Mouse (Mus musculus) stomach, embryonic 14.5 days (tissue): ENCODE data around the gene Sema4b. TPM values are rescaled to one million over a fixed set of nuclear protein-coding genes. Genes with fewer than 3 reads are reported as not detected.

Experiments used
- ATAC-seq: fragments of 200-750 bp; cut with Nextera tagmentation; 2 replicates; pipeline ENCODE4 v1.8.0; 2017; ENCODE audit warnings: low read depth, moderate TSS enrichment; ENCODE audit not compliant: insufficient number of reproducible peaks, insufficient read depth, low FRiP score
- H3K27ac ChIP-seq: fragments of 300-500 bp; sonication (generic); 2 replicates; pipeline ENCODE4 v1.5.1; 2014; ENCODE audit warnings: mild to moderate bottlenecking, low read length, moderate library complexity, mixed read lengths
- H3K27me3 ChIP-seq: fragments of 300-500 bp; sonication (generic); 2 replicates; pipeline ENCODE4 v1.6.1; 2014; ENCODE audit warnings: low read length, control low read depth, mixed read lengths; ENCODE audit not compliant: control insufficient read depth, insufficient read depth
- H3K36me3 ChIP-seq: fragments of 300-500 bp; sonication (generic); 2 replicates; pipeline ENCODE4 v1.6.1; 2014; ENCODE audit warnings: mild to moderate bottlenecking, control low read depth, low read length, moderate library complexity, mixed read lengths; ENCODE audit not compliant: control insufficient read depth, insufficient read depth
- H3K4me1 ChIP-seq: fragments of 300-500 bp; sonication (generic); 2 replicates; pipeline ENCODE4 v1.6.1; 2014; ENCODE audit warnings: low read length, control low read depth, mixed read lengths; ENCODE audit not compliant: control insufficient read depth, insufficient read depth
- H3K4me2 ChIP-seq: fragments of 300-500 bp; sonication (generic); replicated peaks from 2 replicates; pipeline ENCODE4 v1.6.1; 2014; ENCODE audit warnings: low read depth, low read length, control low read depth
- H3K4me3 ChIP-seq: fragments of 300-500 bp; sonication (generic); 2 replicates; pipeline ENCODE4 v1.5.1; 2014; ENCODE audit warnings: low read depth, low read length, control low read depth
- H3K9ac ChIP-seq: fragments of 300-500 bp; sonication (generic); replicated peaks from 2 replicates; pipeline ENCODE4 v1.6.1; 2014; ENCODE audit warnings: low read depth, mild to moderate bottlenecking, control low read depth, low read length, moderate library complexity, mixed read lengths
- H3K9me3 ChIP-seq: fragments of 300-500 bp; sonication (generic); 2 replicates; pipeline ENCODE4 v1.6.1; 2016; ENCODE audit warnings: low read depth, low read length, control low read depth; ENCODE audit not compliant: control insufficient read depth
- WGBS: fragments of 180-500 bp; shearing (Covaris S2); extraction: QIAGEN DNeasy Blood & Tissue Kit; methylation state at CpG from one replicate; pipeline ENCODE4 v1.1.7; 2014; 5-methylcytosine and 5-hydroxymethylcytosine counted together
- polyA plus RNA-seq: library from polyadenylated mRNA; unstranded; fragments of >200 nt; fragmentation: Nextera tagmentation; extraction: Ambion mirVana; gene quantifications from 2 replicates; pipeline ENCODE4 v1.2.1, GENCODE M21; 2014

Gene Sema4b
- polyA plus RNA-seq, 1 experiment from 2014 or later = 23.4 TPM

DNA sequence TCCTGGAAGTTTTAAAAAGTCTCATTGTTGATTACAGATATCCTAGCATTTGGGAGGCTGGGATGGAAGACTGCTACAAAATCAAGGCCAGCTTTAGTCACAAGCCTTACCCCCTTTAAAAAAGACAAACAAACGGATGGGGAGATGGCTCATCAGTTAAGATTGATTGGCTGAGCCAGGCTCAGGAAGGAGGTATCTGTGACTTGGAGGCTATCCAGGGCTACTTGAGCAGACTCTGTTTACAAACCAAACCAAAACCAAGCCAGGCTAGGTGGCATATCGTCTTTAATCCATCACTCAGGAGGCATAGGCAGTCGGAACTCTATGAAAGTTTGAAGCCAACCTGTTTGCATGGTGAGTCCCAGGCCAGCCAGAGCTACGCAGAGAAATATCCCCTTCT lies 55.0 kb downstream of the Sema4b start:
- peaks cover 12% of the 10 kb centered on the region for H3K36me3 ChIP-seq
- H3K27ac ChIP-seq = no peak overlapping the region
- no peak overlapping the region for H3K9ac ChIP-seq
- no peak for ATAC-seq
- H3K4me1 ChIP-seq = no peaks in the 10 kb centered on the region
- H3K4me2 ChIP-seq = no peak overlapping the region
- no peak overlapping the region for H3K4me3 ChIP-seq
- H3K9me3 ChIP-seq = no peaks in the 10 kb centered on the region
- no peaks in the 10 kb centered on the region for H3K27me3 ChIP-seq
- WGBS = 62% methylated on average over 4 of the region's 4 CpGs

GRCm38 (mm10) chr7:80244851-80245250 lies 58.2 kb downstream of the Sema4b start:
- WGBS = 91% methylated on average over 4 of the region's 4 CpGs

DNA sequence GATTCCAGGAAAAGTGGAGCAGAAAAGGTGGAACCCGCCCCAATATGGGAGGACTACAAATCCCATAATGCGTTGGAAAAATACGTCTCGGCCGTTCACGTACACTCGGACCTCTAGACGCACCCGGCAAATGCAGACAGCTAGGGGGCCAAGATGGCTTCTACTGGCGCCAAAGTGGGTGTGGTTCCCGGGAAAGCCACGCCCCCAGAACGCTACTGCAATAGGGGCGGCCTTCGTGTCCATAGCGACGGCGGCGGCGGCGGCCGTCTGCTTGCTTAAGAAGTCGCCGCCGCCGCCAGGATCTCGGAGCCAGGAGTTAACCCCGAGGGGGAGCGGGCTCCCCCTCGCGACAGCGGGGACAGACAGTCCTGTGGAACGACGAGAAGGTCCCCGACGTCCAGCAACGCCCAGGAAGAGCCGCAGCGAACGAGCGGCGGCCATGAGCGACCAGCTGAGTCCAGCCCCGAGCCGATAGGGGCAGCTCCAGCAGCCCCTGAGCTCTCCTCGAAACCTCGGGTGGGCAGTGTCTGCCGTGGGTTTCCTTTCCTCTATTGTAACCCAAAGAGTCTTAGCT lies 59.6 kb downstream of the Sema4b start, which contains the start of gene Ttll13:
TSS of gene Ttll13 (plus strand) at position 229 of the 574 bp plus-strand sequence.
- Histone ChIP-seq H3K9ac (peak within 1 kb of the TSS; percentile 26; the same call in 1 of the 2 replicates), H3K4me2 (peak within 1 kb of the TSS; percentile 44), H3K4me1 (no peaks in the 10 kb centered on the region), H3K36me3 (no peaks in the 10 kb centered on the region), H3K27ac (peak within 1 kb of the TSS; percentile 12), H3K4me3 (peak within 1 kb of the TSS; percentile 38), H3K27me3 (no peaks in the 10 kb centered on the region), H3K9me3 (no peaks in the 10 kb centered on the region)
- peak; percentile 96 for ATAC-seq
- WGBS = 0% methylated on average over 48 of the region's 48 CpGs

More at GRCm38 (mm10) chr7:80244851-80245250, 58.2 kb downstream of the Sema4b start:
- ATAC-seq = no peak
- H3K27ac ChIP-seq = no peak overlapping the region
- no peaks in the 10 kb centered on the region for H3K4me1 ChIP-seq
- H3K4me2 ChIP-seq = no peak overlapping the region
- H3K4me3 ChIP-seq = no peak overlapping the region
- no peak overlapping the region for H3K9ac ChIP-seq
- H3K9me3 ChIP-seq = no peaks in the 10 kb centered on the region
- no peaks in the 10 kb centered on the region; the same call in 1 of the 2 replicates for H3K36me3 ChIP-seq
- H3K27me3 ChIP-seq = no peaks in the 10 kb centered on the region

DNA sequence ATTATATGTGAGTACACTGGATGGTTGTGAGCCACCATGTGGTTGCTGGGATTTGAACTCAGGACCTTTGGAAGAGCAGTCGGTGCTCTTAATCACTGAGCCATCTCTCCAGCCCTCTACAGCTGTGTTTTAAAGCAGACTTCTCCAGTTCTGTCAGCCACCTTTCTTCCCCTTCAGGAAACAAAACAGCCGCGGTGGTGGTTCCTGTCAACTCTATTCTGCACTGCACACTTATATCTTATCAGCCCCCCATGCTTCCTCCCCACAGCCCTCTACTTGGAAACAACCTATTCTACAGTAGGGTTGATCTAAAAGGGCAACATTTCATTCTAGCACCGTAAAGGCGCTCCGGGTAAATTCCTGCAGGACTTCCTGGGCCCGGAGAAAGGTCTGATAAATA lies 60.2 kb downstream of the Sema4b start:
- Histone ChIP-seq H3K27me3 (no peaks in the 10 kb centered on the region), H3K4me3 (peak overlapping the region; percentile 38), H3K9me3 (no peaks in the 10 kb centered on the region), H3K4me1 (no peaks in the 10 kb centered on the region), H3K27ac (no peak overlapping the region; the same call in 1 of the 2 replicates), H3K4me2 (peak overlapping the region; percentile 44), H3K36me3 (no peaks in the 10 kb centered on the region), H3K9ac (no peak overlapping the region)
- no peak for ATAC-seq
- WGBS = 39% methylated on average over 7 of the region's 7 CpGs

DNA sequence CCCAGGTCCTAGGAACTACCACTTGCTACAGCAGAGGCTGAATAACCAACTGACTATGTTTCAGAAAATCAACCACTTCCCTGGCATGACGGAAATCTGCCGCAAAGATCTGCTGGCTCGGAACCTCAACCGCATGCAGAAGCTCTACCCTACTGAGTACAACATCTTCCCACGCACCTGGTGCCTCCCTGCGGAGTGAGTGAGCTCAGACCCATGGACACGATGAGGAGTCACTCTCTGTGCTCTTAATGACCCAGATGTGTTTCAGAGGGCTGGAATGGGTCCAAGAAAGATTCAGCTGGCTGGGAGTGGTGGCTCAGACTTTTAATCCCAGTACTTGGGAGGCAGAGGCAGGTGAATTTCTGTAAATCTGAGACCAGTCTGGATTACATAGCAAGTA lies 65.8 kb downstream of the Sema4b start:
- no peak overlapping the region for H3K9ac ChIP-seq
- no peaks in the 10 kb centered on the region for H3K27me3 ChIP-seq
- H3K9me3 ChIP-seq = no peaks in the 10 kb centered on the region
- H3K4me1 ChIP-seq = no peaks in the 10 kb centered on the region
- H3K4me2 ChIP-seq = no peak overlapping the region
- WGBS = 78% methylated on average over 7 of the region's 7 CpGs
- H3K36me3 ChIP-seq = no peaks in the 10 kb centered on the region
- H3K4me3 ChIP-seq = no peak overlapping the region
- ATAC-seq = no peak
- no peak overlapping the region for H3K27ac ChIP-seq

DNA sequence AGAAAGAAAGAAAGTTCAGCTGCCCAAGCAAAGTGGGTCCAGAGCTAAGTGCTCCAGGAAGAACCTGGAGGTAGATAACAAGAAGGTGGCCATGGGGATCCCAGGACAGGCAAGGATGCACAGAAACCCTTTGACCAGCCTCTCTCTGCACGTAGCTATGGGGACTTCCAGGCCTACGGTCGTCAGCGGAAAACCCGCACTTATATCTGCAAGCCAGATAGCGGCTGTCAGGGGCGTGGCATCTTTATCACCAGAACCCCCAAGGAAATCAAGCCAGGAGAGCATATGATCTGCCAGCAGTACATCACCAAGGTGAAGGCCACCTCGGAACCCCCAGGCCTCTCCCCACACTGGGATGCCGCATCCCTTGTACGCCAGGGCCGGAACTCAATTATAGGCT lies 66.2 kb downstream of the Sema4b start:
- ATAC-seq = no peak
- H3K4me1 ChIP-seq = no peaks in the 10 kb centered on the region
- H3K4me3 ChIP-seq = no peak overlapping the region
- H3K4me2 ChIP-seq = no peak overlapping the region
- H3K27me3 ChIP-seq = no peaks in the 10 kb centered on the region
- no peak overlapping the region for H3K9ac ChIP-seq
- 83% methylated on average over 11 of the region's 11 CpGs for WGBS
- no peaks in the 10 kb centered on the region for H3K36me3 ChIP-seq
- H3K27ac ChIP-seq = no peak overlapping the region
- H3K9me3 ChIP-seq = no peaks in the 10 kb centered on the region

- no peak overlapping the region for H3K4me3 ChIP-seq
- no peak for ATAC-seq
- no peak overlapping the region for H3K4me2 ChIP-seq
- WGBS = 81% methylated on average over 2 of the region's 2 CpGs
- H3K9ac ChIP-seq = no peak overlapping the region
- H3K36me3 ChIP-seq = no peaks in the 10 kb centered on the region
- H3K9me3 ChIP-seq = no peaks in the 10 kb centered on the region
- H3K27ac ChIP-seq = no peak overlapping the region
- no peaks in the 10 kb centered on the region for H3K27me3 ChIP-seq
- no peaks in the 10 kb centered on the region for H3K4me1 ChIP-seq
These were observed 69.3 kb downstream of the Sema4b start for GRCm38 (mm10) chr7:80255981-80256380.

- no peaks in the 10 kb centered on the region for H3K9me3 ChIP-seq
- H3K9ac ChIP-seq = no peak overlapping the region
- no peak overlapping the region for H3K4me3 ChIP-seq
- no peak overlapping the region for H3K27ac ChIP-seq
- H3K4me2 ChIP-seq = no peak overlapping the region
- H3K4me1 ChIP-seq = peaks cover 5% of the 10 kb centered on the region; the same call in 1 of the 2 replicates
- no peaks in the 10 kb centered on the region for H3K36me3 ChIP-seq
- ATAC-seq = no peak
- H3K27me3 ChIP-seq = no peaks in the 10 kb centered on the region
- 58% methylated on average over 2 of the region's 2 CpGs for WGBS
These were observed 71.1 kb downstream of the Sema4b start for GRCm38 (mm10) chr7:80257706-80258105.
